In the genomic region with DNA sequence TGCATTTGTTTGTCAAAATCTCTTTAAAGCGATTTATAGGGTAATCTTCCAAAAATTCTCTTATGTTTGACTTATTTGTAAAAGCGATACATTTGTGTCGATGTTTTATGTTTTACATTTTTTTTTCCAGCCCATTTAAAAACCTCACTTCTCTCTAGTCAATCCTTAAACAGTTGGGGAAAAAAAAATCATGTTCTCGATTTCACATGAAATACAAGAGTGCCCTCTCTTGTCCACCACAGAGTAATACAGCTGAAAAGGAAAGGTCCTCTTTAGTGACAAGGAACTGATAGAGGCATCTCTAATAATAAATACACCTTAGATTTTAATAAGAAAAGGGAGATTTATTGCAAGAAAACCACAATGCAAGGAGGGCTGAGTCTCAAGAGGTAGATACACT, we compare ENCODE assay signal across 13 mouse cellular contexts.
A peak's percentile ranks its signal among the peaks of the same experiment; 100 is the strongest.
DNase-seq lines count a peak whose midpoint lies in the region; ATAC-seq and TF ChIP-seq lines count a peak whose summit lies in the region.
"Had no signal": no experiment of that assay in that cellular context is flagged by ENCODE, and none has a peak within 500 bp of the region (broad histone marks: within the 10 kb centered on the region; RNA-seq: fewer than 3 reads in every experiment).

No protein-coding gene starts in this region.

- peak; percentile 23 for DNase-seq in kidney, adult 2 months
- DNase-seq in 416B (ENCODE audit: low read depth) = peak; percentile 65
- DNase-seq in MEL (ENCODE audit: low read depth, low spot score) = peak; percentile 8
- no peak for DNase-seq in adrenal gland, postnatal 36 days
- DNase-seq in urinary bladder, adult 2 months (ENCODE audit: low spot score) = no peak
- DNase-seq: cerebellum, adult 11-12 months; kidney, postnatal 10 days had no signal

- TF ChIP-seq POLR2A in kidney, adult 2 months (IDR thresholded peaks at IDR 0.05; ENCODE audit: low read depth, low read length) = no peak
- TF ChIP-seq POLR2A in MEL (IDR thresholded peaks at IDR 0.05; ENCODE audit: control insufficient read depth in 1 of 2, insufficient read depth in 1 of 2, low read depth in 1 of 2, low read length in 2 of 2, poor library complexity in 1 of 2) = no peak

- no peaks in the 10 kb centered on the region for H3K36me3 ChIP-seq in kidney, adult 2 months (ENCODE audit: control insufficient read depth, insufficient read depth, low read length)
- no peaks in the 10 kb centered on the region for H3K36me3 ChIP-seq in kidney, embryonic 15.5 days
- H3K36me3 ChIP-seq in MEL (ENCODE audit: control insufficient read depth in 1 of 2, insufficient read depth in 2 of 2, low read length in 2 of 2) = no peaks in the 10 kb centered on the region
- no peaks in the 10 kb centered on the region for H3K36me3 ChIP-seq in forebrain, embryonic 16.5 days (ENCODE audit: control insufficient read depth, insufficient read depth)
- H3K36me3 ChIP-seq: forebrain, embryonic 10.5 days; heart, embryonic 13.5 days; limb, embryonic 13.5 days had no signal

- no peak overlapping the region for H3K4me3 ChIP-seq in kidney, adult 2 months (ENCODE audit: insufficient read depth, low read depth, low read length)
- H3K4me3 ChIP-seq in kidney, embryonic 15.5 days (replicated peaks) = no peak overlapping the region
- H3K4me3 ChIP-seq in MEL (ENCODE audit: control insufficient read depth in 1 of 2, insufficient read depth in 1 of 2, low read depth in 2 of 2, low read length in 2 of 2) = no peak overlapping the region
- H3K4me3 ChIP-seq in forebrain, embryonic 16.5 days (replicated peaks; ENCODE audit: low read length) = no peak overlapping the region
- H3K4me3 ChIP-seq: forebrain, embryonic 10.5 days; heart, embryonic 13.5 days; limb, embryonic 13.5 days had no signal

- H3K27me3 ChIP-seq in kidney, adult 2 months (replicated peaks; ENCODE audit: control insufficient read depth, insufficient read depth, low read length) = no peaks in the 10 kb centered on the region
- no peaks in the 10 kb centered on the region for H3K27me3 ChIP-seq in kidney, embryonic 15.5 days
- H3K27me3 ChIP-seq in MEL (ENCODE audit: control insufficient read depth in 1 of 2, insufficient read depth in 2 of 2, low read length in 2 of 2) = no peaks in the 10 kb centered on the region
- H3K27me3 ChIP-seq in forebrain, embryonic 16.5 days (replicated peaks; ENCODE audit: control insufficient read depth, insufficient read depth, low read length) = no peaks in the 10 kb centered on the region
- H3K27me3 ChIP-seq: heart, embryonic 13.5 days; limb, embryonic 13.5 days had no signal

- no peaks in the 10 kb centered on the region for H3K9me3 ChIP-seq in kidney, embryonic 15.5 days (replicated peaks)
- no peaks in the 10 kb centered on the region for H3K9me3 ChIP-seq in MEL (replicated peaks; ENCODE audit: insufficient read depth, low read length)
- peaks cover 2% of the 10 kb centered on the region; the same call in 1 of the 2 replicates for H3K9me3 ChIP-seq in forebrain, embryonic 16.5 days (ENCODE audit: control insufficient read depth, low read length)
- H3K9me3 ChIP-seq: forebrain, embryonic 10.5 days; limb, embryonic 13.5 days had no signal

- no peaks in the 10 kb centered on the region for H3K79me2 ChIP-seq in MEL (ENCODE audit: control insufficient read depth, insufficient read depth, low read length, poor library complexity)

- no peak overlapping the region for H3K4me2 ChIP-seq in kidney, embryonic 15.5 days
- no peak overlapping the region for H3K4me2 ChIP-seq in forebrain, embryonic 16.5 days (ENCODE audit: low read length)
- H3K4me2 ChIP-seq: heart, embryonic 13.5 days; limb, embryonic 13.5 days had no signal

- no peak for TF ChIP-seq EP300 in MEL (IDR thresholded peaks at IDR 0.05; ENCODE audit: low read depth in 1 of 2, low read length in 2 of 2)

- no peak overlapping the region for H3K27ac ChIP-seq in kidney, adult 2 months (ENCODE audit: insufficient read depth, low read depth, low read length)
- no peak overlapping the region for H3K27ac ChIP-seq in kidney, embryonic 15.5 days
- H3K27ac ChIP-seq in MEL (ENCODE audit: control insufficient read depth, low read depth, low read length) = no peak overlapping the region
- no peak overlapping the region for H3K27ac ChIP-seq in forebrain, embryonic 16.5 days (ENCODE audit: low read length)
- H3K27ac ChIP-seq: forebrain, embryonic 10.5 days; limb, embryonic 13.5 days had no signal

- peak; percentile 52 for TF ChIP-seq RAD21 in MEL (IDR thresholded peaks at IDR 0.05; ENCODE audit: low read depth, low read length)

- H3K4me1 ChIP-seq in kidney, adult 2 months (ENCODE audit: control insufficient read depth, insufficient read depth, low read length) = no peaks in the 10 kb centered on the region
- H3K4me1 ChIP-seq in kidney, embryonic 15.5 days = peaks cover 19% of the 10 kb centered on the region
- no peaks in the 10 kb centered on the region for H3K4me1 ChIP-seq in MEL (ENCODE audit: control insufficient read depth in 1 of 2, insufficient read depth in 2 of 2, low read length in 2 of 2)
- no peaks in the 10 kb centered on the region for H3K4me1 ChIP-seq in forebrain, embryonic 16.5 days (replicated peaks; ENCODE audit: control insufficient read depth, insufficient read depth, low read length)
- H3K4me1 ChIP-seq: forebrain, embryonic 10.5 days had no signal

- TF ChIP-seq CTCF in kidney, adult 2 months (conservative IDR thresholded peaks at IDR 0.05; ENCODE audit: insufficient read depth, insufficient read length, low read depth, low read length) = no peak
- peak in 1 of 3 experiments; percentile 40; a peak in 2 of 6 replicates for TF ChIP-seq CTCF in MEL (IDR thresholded peaks at IDR 0.05 in 2 of 3, conservative IDR thresholded peaks at IDR 0.05 in 1 of 3; ENCODE audit: control insufficient read depth in 1 of 3, insufficient read depth in 1 of 3, low read depth in 2 of 3, low read length in 3 of 3, poor library complexity in 1 of 3, severe bottlenecking in 1 of 3)

- ATAC-seq in kidney, embryonic 15.5 days (replicated peaks; ENCODE audit: low FRiP score) = no peak
- peak; percentile 61 for ATAC-seq in granulocyte monocyte progenitor cell, adult 5-6 weeks (replicated peaks; ENCODE audit: poor library complexity, severe bottlenecking)
- no peak for ATAC-seq in forebrain, embryonic 16.5 days

- no peak overlapping the region for H3K9ac ChIP-seq in kidney, embryonic 15.5 days
- no peak overlapping the region for H3K9ac ChIP-seq in MEL (ENCODE audit: control insufficient read depth, low read depth, low read length, poor library complexity, severe bottlenecking)
- no peak overlapping the region for H3K9ac ChIP-seq in forebrain, embryonic 16.5 days (replicated peaks; ENCODE audit: low read depth, low read length)
- H3K9ac ChIP-seq: limb, embryonic 13.5 days had no signal

- 16% methylated on average over 4 of the region's 4 CpGs for WGBS in kidney, adult 2 months
- 23% methylated on average over 4 of the region's 4 CpGs for WGBS in kidney, embryonic 15.5 days
- WGBS in forebrain, embryonic 16.5 days = 36% methylated on average over 4 of the region's 4 CpGs

TF ChIP-seq in MEL, 35 proteins besides CTCF, POLR2A, EP300 and RAD21:
- TF ChIP-seq SMC3 (IDR thresholded peaks at IDR 0.05; ENCODE audit: low read depth, low read length) (0 out of 2 replicates have a peak, but pooled peaks have one; percentile 20), TAL1 (IDR thresholded peaks at IDR 0.05; ENCODE audit: low read length) (no peak), ZC3H11A (IDR thresholded peaks at IDR 0.05; ENCODE audit: low read depth, low read length) (0 out of 2 replicates have a peak, but pooled peaks have one; percentile 6), NELFE (IDR thresholded peaks at IDR 0.05; ENCODE audit: low read depth, low read length) (no peak)

Comparison
In these comparisons a context has a peak if more than half of its experiments do, and no peak if none do; other contexts are left out.
1. DNase-seq: peak in kidney, adult 2 months (single experiment), 416B (single experiment) and MEL (single experiment); none in adrenal gland, postnatal 36 days (0 of 2) and urinary bladder, adult 2 months (single experiment).